Mouse (Mus musculus) hindbrain, embryonic 11.5 days (tissue): Measurements from ENCODE around the gene Dkk3. TPM values are rescaled to one million over a fixed set of nuclear protein-coding genes. Genes with fewer than 3 reads are reported as not detected.

Experiments
- ATAC-seq: fragments of 200-750 bp; cut with Nextera tagmentation; 2 replicates; pipeline ENCODE4 v1.8.0; 2017; ENCODE audit warnings: mild to moderate bottlenecking, moderate TSS enrichment, moderate library complexity; ENCODE audit not compliant: low FRiP score
- DNase-seq: peaks from one replicate; pipeline ENCODE4 v3.0.0-alpha.2; 2015; ENCODE audit warnings: low spot score
- H3K27ac ChIP-seq: fragments of 300-500 bp; sonication (generic); 2 replicates; pipeline ENCODE4 v1.5.1; 2014; ENCODE audit warnings: mild to moderate bottlenecking, low read depth, low read length
- H3K27me3 ChIP-seq: fragments of 300-500 bp; sonication (generic); 2 replicates; pipeline ENCODE4 v1.6.1; 2014; ENCODE audit warnings: mild to moderate bottlenecking, low read length, moderate library complexity, mixed read lengths; ENCODE audit not compliant: control insufficient read depth, insufficient read depth
- H3K36me3 ChIP-seq: fragments of 300-500 bp; sonication (generic); 2 replicates; pipeline ENCODE4 v1.6.1; 2014; ENCODE audit warnings: mild to moderate bottlenecking, low read length, moderate library complexity, mixed read lengths; ENCODE audit not compliant: control insufficient read depth, insufficient read depth
- H3K4me1 ChIP-seq: fragments of 300-500 bp; sonication (generic); replicated peaks from 2 replicates; pipeline ENCODE4 v1.6.1; 2014; ENCODE audit warnings: low read length, mixed read lengths; ENCODE audit not compliant: control insufficient read depth, insufficient read depth
- H3K4me2 ChIP-seq: fragments of 300-500 bp; sonication (generic); replicated peaks from 2 replicates; pipeline ENCODE4 v1.6.1; 2014; ENCODE audit warnings: mild to moderate bottlenecking, low read depth, low read length
- H3K4me3 ChIP-seq: fragments of 300-500 bp; sonication (generic); 2 replicates; pipeline ENCODE4 v1.5.1; 2014; ENCODE audit warnings: low read depth, low read length
- H3K9ac ChIP-seq: fragments of 300-500 bp; sonication (generic); 2 replicates; pipeline ENCODE4 v1.6.1; 2014; ENCODE audit warnings: low read depth, low read length
- H3K9me3 ChIP-seq: fragments of 300-500 bp; sonication (generic); 2 replicates; pipeline ENCODE4 v1.6.1; 2016; ENCODE audit warnings: low read length; ENCODE audit not compliant: control insufficient read depth
- WGBS: fragments of 180-500 bp; shearing (Covaris S2); extraction: QIAGEN DNeasy Blood & Tissue Kit; methylation state at CpG from one replicate; pipeline ENCODE4 v1.1.7; 2014; 5-methylcytosine and 5-hydroxymethylcytosine counted together
- polyA plus RNA-seq: library from polyadenylated mRNA; unstranded; fragments of >200 nt; fragmentation: Nextera tagmentation; extraction: Ambion mirVana; gene quantifications from 2 replicates; pipeline ENCODE4 v1.2.1, GENCODE M21; 2014

Gene Dkk3
- polyA plus RNA-seq, 1 experiment from 2014 or later: 10.6 TPM

DNA sequence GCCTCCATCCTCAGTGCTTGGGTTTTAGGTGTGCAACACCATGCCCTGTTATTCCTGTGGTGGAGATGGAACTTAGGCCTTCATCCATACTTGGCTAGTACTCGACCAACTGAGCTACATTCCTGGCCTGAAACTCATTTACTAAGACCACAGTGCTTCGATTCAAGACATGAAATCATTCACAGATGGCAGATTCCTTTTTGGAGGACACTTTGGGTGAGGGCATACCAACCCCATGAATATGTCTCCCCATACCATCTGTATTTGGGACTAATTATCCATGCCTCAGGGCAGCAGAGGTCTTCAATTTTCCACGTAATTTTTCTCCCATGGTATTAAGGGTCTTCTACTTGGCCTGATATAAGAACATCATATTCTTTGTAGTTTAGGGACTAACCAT lies 16.2 kb downstream of the Dkk3 start:
- Histone ChIP-seq H3K9me3 (no peaks in the 10 kb centered on the region), H3K27me3 (no peaks in the 10 kb centered on the region), H3K27ac (no peak overlapping the region), H3K4me3 (no peak overlapping the region), H3K36me3 (no peaks in the 10 kb centered on the region), H3K4me1 (0 out of 2 replicates have a peak, but pooled peaks cover 5% of the 10 kb centered on the region), H3K9ac (no peak overlapping the region), H3K4me2 (no peak overlapping the region)
- ATAC-seq: no peak
- DNase-seq: no peak
- 74% methylated on average over 3 of the region's 3 CpGs for WGBS

DNA sequence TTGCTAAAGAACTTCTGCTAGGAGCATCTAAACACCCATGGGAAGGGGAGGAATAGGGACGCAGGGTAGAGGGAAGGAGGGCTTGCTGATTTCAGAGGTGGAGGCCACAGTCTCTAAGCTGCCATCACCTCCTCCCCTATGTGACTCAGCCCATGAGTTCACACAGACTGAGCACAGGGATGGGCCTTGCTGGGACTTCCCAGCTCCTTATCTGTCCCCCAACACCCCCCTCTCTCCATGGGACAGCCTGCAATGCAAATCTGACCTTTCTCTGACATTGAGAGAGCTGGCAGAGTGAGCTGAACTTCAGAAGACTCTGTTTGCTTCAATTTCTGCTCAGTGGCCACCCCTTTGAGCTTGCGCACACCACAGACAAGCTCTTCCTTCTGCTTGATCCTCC lies 18.1 kb downstream of the Dkk3 start:
- H3K27ac ChIP-seq: no peak overlapping the region
- WGBS: 85% methylated on average over 2 of the region's 2 CpGs

DNA sequence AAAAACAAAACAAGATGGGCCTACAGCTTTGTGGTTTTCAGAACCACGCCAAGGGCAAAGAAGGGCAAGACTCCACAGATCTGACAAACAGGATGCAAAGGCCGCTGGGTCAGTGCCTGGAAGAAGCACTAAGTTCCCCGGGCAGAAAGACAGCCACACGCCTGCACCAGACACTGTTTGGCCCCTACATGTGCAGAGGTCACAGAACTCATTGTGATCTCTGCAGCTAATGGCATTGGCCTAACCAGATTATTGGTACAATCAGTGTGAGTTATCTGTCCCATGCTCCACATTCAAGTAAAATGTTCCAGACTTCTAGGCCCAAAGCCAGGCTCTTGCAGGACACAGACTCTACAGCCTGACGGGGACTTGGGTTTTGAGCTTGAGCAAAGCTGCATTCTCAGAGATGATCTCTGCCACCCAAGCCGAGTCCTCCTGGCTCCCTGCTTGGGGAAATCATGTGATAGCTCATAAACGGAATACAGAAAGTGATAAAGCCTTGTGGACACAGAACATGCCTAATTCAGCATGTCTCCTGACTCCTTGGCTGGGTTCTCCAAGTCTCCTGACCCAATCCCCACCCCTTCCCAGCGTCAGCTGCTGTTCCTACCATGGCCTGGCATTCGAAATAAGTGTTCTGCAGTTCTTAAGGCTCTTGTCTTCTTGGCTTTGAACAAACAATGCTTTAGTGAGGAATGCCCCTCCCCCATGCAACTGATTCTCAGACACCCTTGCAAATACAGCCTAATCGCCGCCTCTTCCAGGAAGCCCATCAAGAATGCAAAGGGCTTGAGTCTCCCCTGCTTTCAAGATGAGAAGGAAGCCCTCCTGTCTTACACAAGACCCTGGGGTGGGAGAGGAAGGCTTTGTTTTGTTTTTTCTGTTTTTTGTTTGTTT lies 20.1 kb downstream of the Dkk3 start:
- Histone ChIP-seq H3K9me3 (no peaks in the 10 kb centered on the region), H3K4me1 (0 out of 2 replicates have a peak, but pooled peaks cover 2% of the 10 kb centered on the region), H3K27me3 (no peaks in the 10 kb centered on the region), H3K36me3 (no peaks in the 10 kb centered on the region), H3K4me3 (no peak overlapping the region), H3K27ac (no peak overlapping the region), H3K9ac (no peak overlapping the region), H3K4me2 (no peak overlapping the region)
- ATAC-seq (no peak), DNase-seq (no peak)
- WGBS: 82% methylated on average over 11 of the region's 11 CpGs

More for the DNA sequence above, 18.1 kb downstream of the Dkk3 start:
- H3K4me1 ChIP-seq: 0 out of 2 replicates have a peak, but pooled peaks cover 5% of the 10 kb centered on the region
- no peak for DNase-seq
- H3K36me3 ChIP-seq: no peaks in the 10 kb centered on the region
- H3K4me2 ChIP-seq: no peak overlapping the region
- H3K27me3 ChIP-seq: no peaks in the 10 kb centered on the region
- ATAC-seq: no peak
- H3K9ac ChIP-seq: no peak overlapping the region
- no peak overlapping the region for H3K4me3 ChIP-seq
- H3K9me3 ChIP-seq: no peaks in the 10 kb centered on the region

DNA sequence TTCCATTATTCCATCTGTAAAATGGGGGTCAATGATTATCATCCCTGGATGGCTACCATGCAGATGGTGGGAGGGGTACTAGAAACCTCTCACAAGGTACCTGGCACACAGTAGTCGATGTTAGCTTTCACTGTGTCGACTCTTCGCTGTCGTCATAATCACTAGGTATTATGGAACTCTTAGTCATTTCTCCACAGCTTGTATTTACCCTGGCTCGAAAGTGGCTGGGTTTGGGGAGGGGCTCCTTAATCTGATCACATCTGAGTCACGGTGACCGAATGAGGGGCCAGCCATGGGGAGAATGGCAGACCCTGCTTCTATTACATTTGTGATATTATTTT lies 20.7 kb downstream of the Dkk3 start:
- no peak overlapping the region for H3K4me3 ChIP-seq
- 0 out of 2 replicates have a peak, but pooled peaks cover 2% of the 10 kb centered on the region for H3K4me1 ChIP-seq
- H3K27ac ChIP-seq: no peak overlapping the region
- H3K9me3 ChIP-seq: no peaks in the 10 kb centered on the region
- no peaks in the 10 kb centered on the region for H3K36me3 ChIP-seq
- H3K27me3 ChIP-seq: no peaks in the 10 kb centered on the region
- no peak overlapping the region for H3K4me2 ChIP-seq
- no peak for ATAC-seq
- no peak overlapping the region for H3K9ac ChIP-seq
- no peak for DNase-seq
- 90% methylated on average over 7 of the region's 7 CpGs for WGBS

DNA sequence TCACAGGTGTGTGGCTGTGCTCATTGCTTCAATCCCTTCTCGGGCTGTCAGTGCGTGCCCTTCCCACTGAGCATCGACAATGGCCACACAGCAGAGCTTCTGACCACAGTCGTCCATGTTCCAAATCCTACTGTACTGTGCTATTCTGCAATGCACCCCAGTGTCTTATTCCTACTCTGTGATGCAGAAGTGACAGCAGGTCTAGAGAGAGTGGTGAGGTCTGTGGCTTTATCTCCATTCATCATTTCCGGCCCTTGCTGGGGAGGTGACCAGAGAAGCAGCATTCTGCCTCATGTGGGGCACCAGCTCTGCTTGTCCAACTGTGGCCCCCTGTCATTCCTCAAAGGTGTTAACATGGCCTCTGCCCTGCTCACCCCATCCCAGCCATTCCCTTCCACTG lies 22.3 kb downstream of the Dkk3 start:
- no peak overlapping the region for H3K27ac ChIP-seq
- H3K4me1 ChIP-seq: no peaks in the 10 kb centered on the region
- H3K4me2 ChIP-seq: no peak overlapping the region
- no peak overlapping the region for H3K9ac ChIP-seq
- ATAC-seq (no peak), DNase-seq (no peak)
- H3K4me3 ChIP-seq: no peak overlapping the region
- no peaks in the 10 kb centered on the region for H3K36me3 ChIP-seq
- H3K9me3 ChIP-seq: no peaks in the 10 kb centered on the region
- no peaks in the 10 kb centered on the region for H3K27me3 ChIP-seq
- 77% methylated on average over 5 of the region's 5 CpGs for WGBS

DNA sequence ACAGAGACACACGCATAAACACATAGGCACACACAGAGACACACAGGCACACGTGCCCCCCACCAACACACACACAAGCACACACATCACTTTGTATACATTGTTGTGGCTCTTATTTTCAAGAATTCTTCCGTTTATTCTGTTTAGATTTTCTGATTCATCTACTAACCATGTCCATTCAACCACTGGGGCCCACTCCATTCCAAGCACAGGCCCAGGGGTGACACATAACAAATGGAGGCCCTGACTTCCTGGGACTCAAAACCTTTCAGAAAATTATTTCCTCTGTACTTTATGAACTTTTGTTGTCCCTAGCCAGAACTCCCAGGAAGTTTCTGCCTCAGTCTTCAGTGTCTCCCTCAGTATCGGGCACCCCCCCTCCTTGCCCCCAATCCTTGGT lies 23.7 kb downstream of the Dkk3 start:
- Histone ChIP-seq H3K9me3 (no peaks in the 10 kb centered on the region), H3K4me2 (no peak overlapping the region), H3K9ac (no peak overlapping the region), H3K27ac (no peak overlapping the region), H3K4me3 (no peak overlapping the region), H3K27me3 (no peaks in the 10 kb centered on the region), H3K36me3 (no peaks in the 10 kb centered on the region), H3K4me1 (no peaks in the 10 kb centered on the region)
- ATAC-seq (no peak), DNase-seq (no peak)
- 90% methylated on average over 4 of the region's 4 CpGs for WGBS

DNA sequence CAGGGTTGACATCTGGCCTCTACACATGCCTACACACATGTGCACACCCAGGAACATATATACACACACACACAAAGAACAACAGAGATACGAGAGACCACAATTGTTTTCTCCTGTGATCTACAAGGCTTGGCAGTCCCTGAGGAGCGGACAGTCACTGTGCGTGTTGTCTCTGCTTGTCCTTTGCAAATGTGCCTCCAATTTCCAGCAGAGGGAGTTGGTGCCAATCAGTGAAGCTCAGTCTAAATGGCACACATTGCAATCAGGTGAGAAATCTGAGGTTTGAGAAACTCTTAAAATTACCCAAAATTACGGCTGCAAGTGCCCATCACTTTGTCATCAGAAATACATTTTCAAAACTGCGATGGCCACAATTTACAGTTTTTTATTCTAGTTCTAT lies 25.6 kb downstream of the Dkk3 start:
- Histone ChIP-seq H3K4me1 (no peaks in the 10 kb centered on the region), H3K4me3 (no peak overlapping the region), H3K9ac (no peak overlapping the region), H3K27ac (no peak overlapping the region), H3K9me3 (no peaks in the 10 kb centered on the region), H3K36me3 (no peaks in the 10 kb centered on the region), H3K4me2 (no peak overlapping the region), H3K27me3 (no peaks in the 10 kb centered on the region)
- DNase-seq (no peak), ATAC-seq (no peak)
- WGBS: 90% methylated on average over 5 of the region's 5 CpGs

DNA sequence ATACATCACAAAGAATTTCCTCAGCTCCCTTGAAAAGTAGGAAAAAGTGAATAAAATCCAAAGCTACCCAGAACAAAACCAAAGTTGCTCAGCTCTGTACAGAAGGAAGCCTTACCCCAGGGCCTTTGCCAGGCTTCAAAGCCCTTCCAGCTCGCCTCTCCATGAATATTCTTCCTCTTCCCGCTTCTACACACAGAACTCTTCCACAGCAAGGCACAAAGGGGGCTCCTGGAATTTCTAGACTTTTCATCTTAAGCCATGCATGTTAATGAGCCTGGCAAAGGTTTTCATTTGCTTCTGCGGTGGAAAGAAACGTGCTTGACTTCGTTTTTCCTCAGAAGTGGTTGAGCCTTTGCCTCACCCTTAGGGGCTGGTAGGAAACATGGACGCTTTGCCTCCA lies 26.9 kb downstream of the Dkk3 start:
- H3K9me3 ChIP-seq: no peaks in the 10 kb centered on the region
- 61% methylated on average over 6 of the region's 6 CpGs for WGBS
- no peak overlapping the region for H3K4me2 ChIP-seq
- H3K4me3 ChIP-seq: no peak overlapping the region
- H3K27me3 ChIP-seq: no peaks in the 10 kb centered on the region
- H3K4me1 ChIP-seq: no peaks in the 10 kb centered on the region
- no peak overlapping the region for H3K27ac ChIP-seq
- no peak overlapping the region for H3K9ac ChIP-seq
- ATAC-seq (no peak), DNase-seq (no peak)
- H3K36me3 ChIP-seq: no peaks in the 10 kb centered on the region

DNA sequence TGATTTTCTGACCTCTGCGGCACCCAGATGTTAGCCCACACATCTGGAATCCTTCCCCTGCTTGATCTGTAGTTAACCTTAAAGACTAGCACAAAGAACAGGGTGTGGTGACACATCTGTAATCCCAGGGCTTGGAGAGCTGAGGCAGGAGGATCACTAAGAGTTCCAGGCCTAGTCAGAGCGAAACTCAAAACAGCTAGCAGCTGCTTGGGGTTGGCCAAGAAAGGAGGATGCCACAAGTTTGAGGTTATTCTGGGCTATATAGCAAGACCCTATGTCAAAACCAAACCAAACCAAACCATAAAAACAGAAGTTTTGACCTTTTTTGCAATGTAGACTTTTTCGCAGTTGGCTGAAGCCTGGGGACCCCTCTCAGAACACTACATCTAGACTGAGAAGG lies 28.2 kb downstream of the Dkk3 start:
- no peak overlapping the region for H3K4me2 ChIP-seq
- 94% methylated on average over 3 of the region's 3 CpGs for WGBS
- no peak for DNase-seq
- H3K27ac ChIP-seq: no peak overlapping the region
- no peak overlapping the region for H3K9ac ChIP-seq
- H3K4me1 ChIP-seq: no peaks in the 10 kb centered on the region
- no peaks in the 10 kb centered on the region for H3K9me3 ChIP-seq
- H3K27me3 ChIP-seq: no peaks in the 10 kb centered on the region
- H3K4me3 ChIP-seq: no peak overlapping the region
- H3K36me3 ChIP-seq: no peaks in the 10 kb centered on the region
- ATAC-seq: no peak
